Mouse (Mus musculus): ENCODE data around the gene Arpc1b.
"Not testable (repeated sequence)": the region's sequence is repeated elsewhere in the genome, so short reads cannot be mapped to it uniquely, and the experiment has no call there.

Gene Arpc1b

GRCm38 (mm10) chr5:145114606-145115473, 825 bp downstream of the Arpc1b start:
- no peak for DNase-seq (ENCODE audit: low spot score in 2 of 2)

DNA sequence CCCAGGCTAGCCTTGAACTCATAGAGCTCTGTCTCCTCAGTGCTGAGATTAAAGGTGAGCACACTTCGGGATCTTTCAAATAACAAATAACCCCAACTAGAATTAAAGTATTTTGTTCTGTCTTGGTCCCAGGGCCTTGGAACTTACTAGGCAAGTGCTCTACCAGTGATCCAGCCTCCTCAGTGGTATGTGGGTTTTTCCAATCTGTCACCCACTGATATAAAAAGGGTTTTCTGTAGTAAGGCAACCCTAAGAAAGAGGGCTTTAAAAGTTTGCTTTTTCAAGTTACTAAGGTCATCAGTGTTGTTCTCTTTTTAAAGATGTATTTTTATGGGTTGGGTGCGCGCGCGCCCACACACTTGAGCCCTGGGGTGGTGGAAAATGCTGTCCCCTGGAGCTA, 1.7 kb downstream of the Arpc1b start:
- no peak for DNase-seq (ENCODE audit: low spot score in 2 of 2)

- no peak for DNase-seq (ENCODE audit: low spot score in 2 of 2)
Measured at GRCm38 (mm10) chr5:145116316-145116715, 2.3 kb downstream of the Arpc1b start.

DNA sequence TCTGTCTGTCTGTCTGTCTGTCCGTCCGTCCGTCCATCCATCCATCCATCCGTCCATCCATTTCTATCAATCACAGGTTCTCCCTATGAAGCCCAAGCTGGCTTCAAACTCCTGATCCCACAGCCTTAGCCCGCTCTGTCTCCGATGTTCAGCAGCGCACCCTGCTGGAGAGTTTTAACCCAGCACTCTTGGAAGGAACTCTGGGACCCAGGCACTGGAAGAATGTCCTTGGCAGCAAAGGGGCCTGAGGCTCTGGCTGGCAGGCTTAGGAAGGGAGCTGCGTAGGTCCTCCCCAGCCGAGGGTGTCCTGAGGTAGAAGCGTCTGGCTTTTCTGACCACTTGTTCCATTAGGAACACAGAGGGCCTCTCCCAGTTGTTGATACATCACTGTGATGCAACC, 2.9 kb downstream of the Arpc1b start:
- no peak for DNase-seq (ENCODE audit: low spot score in 2 of 2)

GRCm38 (mm10) chr5:145118005-145118404, 4.0 kb downstream of the Arpc1b start:
- DNase-seq (ENCODE audit: low spot score in 2 of 2), result no peak

DNA sequence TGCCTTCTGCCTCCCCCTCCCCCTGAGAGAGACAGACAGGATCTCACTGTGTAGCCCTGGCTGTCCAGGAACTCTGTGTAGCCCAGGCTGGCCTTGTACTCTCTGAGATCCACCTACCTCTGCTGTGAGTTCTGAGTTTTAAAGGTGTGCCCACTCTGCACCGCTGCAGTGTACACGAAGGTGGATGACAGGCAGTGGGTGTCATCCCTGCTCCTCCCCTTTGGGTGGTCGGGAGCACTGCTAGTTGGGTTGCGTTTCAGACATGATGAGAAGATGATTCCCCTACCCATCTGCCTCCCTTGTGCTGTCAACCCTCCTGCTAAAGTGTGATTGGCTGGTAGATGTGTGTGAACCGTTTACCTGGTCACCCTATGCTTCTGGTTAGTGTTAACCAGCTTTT, 4.4 kb downstream of the Arpc1b start:
- no peak for DNase-seq (ENCODE audit: low spot score in 2 of 2)

GRCm38 (mm10) chr5:145119385-145119784, 5.4 kb downstream of the Arpc1b start:
- no peak for DNase-seq (ENCODE audit: low spot score in 2 of 2)

GRCm38 (mm10) chr5:145120921-145121320, 6.9 kb downstream of the Arpc1b start:
- no peak for DNase-seq (ENCODE audit: low spot score in 2 of 2)

DNA sequence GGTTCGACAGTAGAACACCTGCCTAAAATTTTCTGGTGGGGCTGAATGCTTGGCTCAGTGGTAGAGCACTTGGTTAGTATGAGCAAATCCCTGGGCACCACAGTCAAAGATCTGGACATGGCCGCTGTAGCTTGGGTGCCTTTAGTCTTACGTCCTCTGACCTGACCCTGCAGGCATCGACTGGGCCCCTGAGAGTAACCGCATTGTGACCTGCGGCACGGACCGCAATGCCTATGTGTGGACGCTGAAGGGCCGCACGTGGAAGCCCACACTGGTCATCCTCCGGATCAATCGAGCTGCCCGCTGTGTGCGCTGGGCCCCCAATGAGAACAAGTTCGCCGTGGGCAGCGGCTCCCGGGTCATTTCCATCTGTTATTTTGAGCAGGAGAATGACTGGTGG, 9.4 kb downstream of the Arpc1b start:
- no peak for DNase-seq (ENCODE audit: low spot score in 2 of 2)

- no peak for DNase-seq (ENCODE audit: low spot score in 2 of 2)
Measured at GRCm38 (mm10) chr5:145126580-145126979, 12.6 kb downstream of the Arpc1b start.

- DNase-seq (ENCODE audit: low spot score in 2 of 2), result no peak
Measured at GRCm38 (mm10) chr5:145129124-145129523, 15.1 kb downstream of the Arpc1b start.

- DNase-seq (ENCODE audit: low spot score in 2 of 2), result not testable (repeated sequence)
Measured at GRCm38 (mm10) chr5:145129773-145130172, 15.8 kb downstream of the Arpc1b start.

DNA sequence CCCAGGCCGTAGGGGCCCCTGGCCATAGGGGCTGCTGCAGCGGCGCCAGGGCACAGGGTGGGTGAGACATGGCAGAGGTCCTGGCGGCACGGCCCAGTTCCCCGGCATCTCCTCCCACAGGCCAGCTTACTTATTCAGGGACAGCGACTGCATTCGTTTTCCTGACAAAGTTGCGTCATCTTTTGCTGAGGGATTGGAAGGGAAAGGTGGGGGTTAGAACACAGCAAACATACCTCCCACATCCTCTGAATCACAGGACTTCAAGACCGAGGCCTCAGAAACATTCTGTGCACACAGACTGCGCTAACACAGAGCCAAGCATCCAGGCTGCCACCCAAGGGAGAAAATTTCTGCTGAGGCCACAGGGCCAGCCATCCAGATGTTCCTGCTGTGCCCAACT, 16.2 kb downstream of the Arpc1b start:
- DNase-seq (ENCODE audit: low spot score in 2 of 2), result peak; percentile 62 to 81

DNA sequence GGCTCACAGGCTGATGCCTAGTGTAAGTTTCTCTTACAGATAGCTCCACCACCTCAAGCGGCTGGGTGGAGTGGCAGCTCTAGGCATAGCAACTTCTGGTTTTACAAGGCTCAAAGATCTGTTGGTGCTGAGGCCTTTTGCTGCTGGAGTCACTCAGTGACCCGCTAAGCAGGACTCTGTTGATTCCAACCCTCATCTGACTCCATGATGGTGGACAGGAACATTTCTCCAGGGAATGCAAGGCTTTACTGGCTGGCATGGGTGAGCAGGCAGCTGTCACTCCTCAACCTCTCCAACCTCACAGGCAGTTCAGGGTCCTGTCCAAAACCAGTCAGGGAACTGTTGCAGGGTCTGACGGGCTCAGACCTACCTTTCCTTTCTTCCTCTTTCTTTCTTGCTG, 17.0 kb downstream of the Arpc1b start:
- no peak for DNase-seq (ENCODE audit: low spot score in 2 of 2)

DNA sequence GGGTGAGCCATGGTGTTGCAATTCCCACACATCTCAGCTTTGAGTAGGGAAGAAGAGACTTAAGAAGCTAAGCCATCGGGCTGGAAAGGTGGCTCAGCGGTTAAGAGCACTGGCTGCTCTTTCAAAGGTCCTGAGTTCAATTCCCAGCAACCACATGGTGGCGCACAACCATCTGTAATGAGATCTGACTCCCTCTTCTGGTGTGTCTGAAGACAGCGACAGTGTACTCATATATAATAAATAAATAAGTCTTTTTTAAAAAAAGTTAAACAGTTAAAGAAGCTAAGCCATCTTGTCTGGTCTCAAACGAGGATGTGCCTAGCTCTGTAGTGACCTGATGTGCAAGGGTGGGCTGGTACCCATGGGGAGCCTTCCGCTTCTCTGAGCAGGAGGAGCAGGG, 19.3 kb downstream of the Arpc1b start:
- DNase-seq (ENCODE audit: low spot score in 2 of 2), result not testable (repeated sequence)

- no peak for DNase-seq (ENCODE audit: low spot score in 2 of 2)
Measured at GRCm38 (mm10) chr5:145138836-145139235, 24.8 kb downstream of the Arpc1b start.

DNA sequence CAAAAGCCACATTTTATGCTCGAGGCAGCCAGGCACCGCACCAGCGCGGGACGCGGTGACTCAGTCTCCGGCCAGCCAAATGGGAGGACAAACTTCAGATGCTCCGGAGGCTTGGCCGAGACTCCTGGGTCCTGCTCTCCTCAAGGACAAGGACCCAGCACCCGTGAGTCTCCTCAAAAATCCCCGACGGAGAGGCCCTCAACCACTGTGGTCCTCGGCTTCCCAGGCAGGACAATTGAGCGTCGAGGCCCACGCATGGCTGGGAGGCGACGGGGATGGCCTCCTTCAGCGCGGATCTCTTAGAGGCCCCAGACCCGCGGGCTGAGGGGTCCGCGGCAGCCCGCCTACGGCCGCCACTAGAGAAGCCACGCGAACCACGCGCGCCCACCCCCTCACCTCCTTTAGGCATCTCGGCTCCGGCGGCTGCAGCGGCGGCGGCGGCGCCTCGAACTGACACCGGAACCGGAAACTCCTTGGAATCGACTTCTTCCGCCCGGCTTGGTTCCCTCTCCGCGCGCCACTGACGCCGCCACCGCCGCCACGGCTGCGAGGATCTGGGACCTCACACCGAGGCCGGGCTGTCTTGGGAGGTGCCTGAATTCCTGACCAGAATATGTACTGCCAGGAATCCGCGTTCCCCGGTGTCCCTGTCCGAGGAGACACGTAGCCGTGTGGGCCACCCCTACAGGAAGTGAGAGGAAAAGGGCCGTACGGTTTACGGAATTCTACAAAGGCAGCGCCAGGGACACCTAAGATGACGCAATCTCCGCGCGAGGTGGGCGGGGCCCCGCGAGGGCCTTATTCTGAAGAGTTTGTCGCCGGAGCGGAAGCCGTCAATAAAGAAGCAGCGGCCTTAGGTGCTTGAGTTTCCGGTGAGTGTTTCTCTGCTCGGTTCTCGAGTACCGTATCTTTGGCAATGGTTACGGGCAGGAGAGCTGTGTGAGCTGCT, 25.8 kb downstream of the Arpc1b start, which contains the start of the genes Pdap1 and Bud31:
Pdap1 (minus strand) TSS at position 668 of the 949 bp plus-strand sequence.
Bud31 (plus strand) TSS at position 792 of the 949 bp plus-strand sequence.
- DNase-seq (ENCODE audit: low spot score in 2 of 2), result peak; percentile 90 to 91

DNA sequence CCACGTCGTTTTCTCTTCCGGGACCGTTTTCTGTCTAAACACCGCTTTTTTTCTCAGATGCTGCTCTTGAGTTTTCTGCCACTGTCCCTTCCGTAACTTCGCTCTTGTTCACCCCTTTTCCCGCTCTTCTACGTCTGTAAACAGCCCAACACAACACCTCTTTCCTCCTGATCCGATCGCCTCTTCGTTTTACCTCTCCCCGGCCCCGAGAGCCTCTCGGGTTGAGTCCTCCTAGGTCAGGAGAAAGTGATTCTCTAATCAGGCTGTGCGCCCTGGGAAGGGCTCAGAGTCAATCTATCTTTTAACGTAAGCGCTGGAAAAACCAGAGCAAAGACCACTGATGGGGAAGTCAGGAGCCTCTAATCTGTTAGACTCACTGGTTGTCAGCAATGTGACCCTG, 26.6 kb downstream of the Arpc1b start:
- DNase-seq (ENCODE audit: low spot score in 2 of 2), result no peak

GRCm38 (mm10) chr5:145147748-145148147, 33.7 kb downstream of the Arpc1b start:
- DNase-seq (ENCODE audit: low spot score in 2 of 2), result no peak

GRCm38 (mm10) chr5:145149294-145149693, 35.3 kb downstream of the Arpc1b start:
- no peak for DNase-seq (ENCODE audit: low spot score in 2 of 2)

DNA sequence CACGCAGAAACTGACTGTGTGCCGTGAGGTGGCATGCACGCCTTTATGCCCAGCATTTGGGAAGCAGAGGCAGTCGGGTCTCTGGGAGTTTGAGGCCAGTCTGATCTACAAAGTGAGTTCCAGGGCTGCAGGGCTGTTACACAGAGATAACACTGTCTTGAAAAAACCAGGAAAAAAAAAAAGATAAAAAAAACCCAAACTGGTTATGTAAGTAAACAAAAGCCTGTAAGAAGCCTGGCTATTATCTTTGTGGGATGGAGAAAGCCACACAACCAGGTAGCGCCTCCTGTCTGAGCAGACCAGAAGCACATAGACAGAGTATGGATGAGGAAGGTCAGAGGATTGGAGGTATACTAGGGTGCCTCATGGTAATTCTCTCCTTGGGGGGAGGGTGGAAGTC, 38.7 kb downstream of the Arpc1b start:
- DNase-seq (ENCODE audit: low spot score in 2 of 2), result no peak

GRCm38 (mm10) chr5:145161361-145161760, 47.3 kb downstream of the Arpc1b start:
- no peak for DNase-seq (ENCODE audit: low spot score in 2 of 2)

All from right cerebral cortex, postnatal 36 days (tissue).